Mouse (Mus musculus): Measurements from ENCODE around the gene Klhl29.

DNA sequence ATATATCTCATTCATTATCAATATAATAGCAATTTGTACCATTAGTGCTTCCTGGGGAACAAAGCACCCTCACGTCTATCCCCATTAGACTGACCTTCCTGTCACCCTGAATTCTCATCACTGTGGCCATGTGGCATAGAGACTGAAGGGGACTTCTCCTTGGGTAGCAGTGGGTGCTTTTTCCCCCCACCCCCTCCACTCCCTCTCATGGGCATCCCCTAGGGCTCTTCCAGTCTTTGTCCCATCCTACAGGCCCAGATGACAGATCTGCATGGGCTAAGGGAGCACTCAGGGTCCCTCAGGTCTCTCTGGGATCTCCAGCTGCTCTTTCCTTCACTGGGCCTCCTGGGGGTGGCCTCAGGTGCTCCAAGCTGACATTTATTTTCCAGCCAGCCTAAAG is 286.8 kb downstream of the Klhl29 start:
- TF ChIP-seq CTCF (IDR thresholded peaks at IDR 0.05; ENCODE audit: control insufficient read depth, insufficient read depth, insufficient replicate concordance, low read depth, low read length) (no peak), POLR2A (IDR thresholded peaks at IDR 0.05; ENCODE audit: control insufficient read depth, low read depth, low read length) (no peak)

All from testis, adult 2 months (tissue).